Mouse (Mus musculus) stomach, embryonic 15.5 days (tissue): ENCODE results near the gene Card19. TPM values are rescaled to one million over a fixed set of nuclear protein-coding genes. Genes with fewer than 3 reads are reported as not detected.

Experiments
- ATAC-seq: fragments of 200-750 bp; cut with Nextera tagmentation; 2 replicates; pipeline ENCODE4 v1.8.0; 2017; ENCODE audit warnings: low read depth, moderate number of reproducible peaks, moderate TSS enrichment; ENCODE audit not compliant: insufficient read depth, low FRiP score
- H3K27ac ChIP-seq: fragments of 300-500 bp; sonication (generic); 2 replicates; pipeline ENCODE4 v1.5.1; 2015; ENCODE audit warnings: mild to moderate bottlenecking, inconsistent platforms
- H3K27me3 ChIP-seq: fragments of 300-500 bp; sonication (generic); replicated peaks from 2 replicates; pipeline ENCODE4 v1.6.1; 2015; ENCODE audit warnings: inconsistent platforms
- H3K36me3 ChIP-seq: fragments of 300-500 bp; sonication (generic); 2 replicates; pipeline ENCODE4 v1.6.1; 2015; ENCODE audit warnings: inconsistent platforms
- H3K4me1 ChIP-seq: fragments of 300-500 bp; sonication (generic); 2 replicates; pipeline ENCODE4 v1.6.1; 2015; ENCODE audit warnings: inconsistent platforms
- H3K4me2 ChIP-seq: fragments of 300-500 bp; sonication (generic); 2 replicates; pipeline ENCODE4 v1.6.1; 2015; ENCODE audit warnings: mild to moderate bottlenecking, inconsistent platforms
- H3K4me3 ChIP-seq: fragments of 300-500 bp; sonication (generic); replicated peaks from 2 replicates; pipeline ENCODE4 v1.5.1; 2015; ENCODE audit warnings: inconsistent platforms
- H3K9ac ChIP-seq: fragments of 300-500 bp; sonication (generic); 2 replicates; pipeline ENCODE4 v1.6.1; 2015; ENCODE audit warnings: inconsistent platforms
- H3K9me3 ChIP-seq: fragments of 300-500 bp; sonication (generic); 2 replicates; pipeline ENCODE4 v1.6.1; 2016; ENCODE audit warnings: inconsistent platforms
- WGBS: fragments of 180-500 bp; shearing (Covaris S2); methylation state at CpG from one replicate; pipeline ENCODE4 v1.1.7; 2015; 5-methylcytosine and 5-hydroxymethylcytosine counted together
- polyA plus RNA-seq: library from polyadenylated mRNA; unstranded; fragments of >200 nt; fragmentation: Nextera tagmentation; extraction: Ambion mirVana; gene quantifications from 2 replicates; pipeline ENCODE4 v1.2.1, GENCODE M21; 2015

Card19 gene
- polyA plus RNA-seq, 1 experiment from 2014 or later = 52.4 TPM

DNA sequence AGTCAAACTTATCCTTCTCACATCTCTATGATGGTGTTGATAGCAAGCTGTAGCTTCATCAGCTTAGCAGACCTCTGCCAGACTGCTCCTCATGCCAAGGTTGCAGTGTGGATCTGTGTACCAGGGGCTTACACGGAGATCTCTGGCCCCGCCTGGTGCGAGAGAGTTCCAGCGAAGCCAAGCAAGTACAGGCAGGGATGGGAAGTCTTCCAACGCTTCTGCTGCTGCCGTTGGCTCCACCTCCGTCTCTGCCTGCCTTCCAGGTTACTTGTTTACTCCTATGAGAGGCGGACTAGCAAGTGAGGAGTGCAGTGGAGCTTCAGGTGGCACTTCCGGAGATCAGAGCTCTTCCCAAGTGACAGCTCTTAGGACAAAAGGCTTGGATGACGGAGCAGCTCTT lies 8.5 kb upstream of the Card19 start:
- H3K36me3 ChIP-seq = no peaks in the 10 kb centered on the region
- 14% methylated on average over 10 of the region's 10 CpGs for WGBS
- no peak overlapping the region for H3K4me3 ChIP-seq
- no peaks in the 10 kb centered on the region for H3K27me3 ChIP-seq
- H3K9ac ChIP-seq = no peak overlapping the region
- no peaks in the 10 kb centered on the region for H3K9me3 ChIP-seq
- peak overlapping the region; percentile 9; the same call in 1 of the 2 replicates for H3K4me2 ChIP-seq
- no peak overlapping the region for H3K27ac ChIP-seq
- no peaks in the 10 kb centered on the region for H3K4me1 ChIP-seq
- ATAC-seq = no peak

DNA sequence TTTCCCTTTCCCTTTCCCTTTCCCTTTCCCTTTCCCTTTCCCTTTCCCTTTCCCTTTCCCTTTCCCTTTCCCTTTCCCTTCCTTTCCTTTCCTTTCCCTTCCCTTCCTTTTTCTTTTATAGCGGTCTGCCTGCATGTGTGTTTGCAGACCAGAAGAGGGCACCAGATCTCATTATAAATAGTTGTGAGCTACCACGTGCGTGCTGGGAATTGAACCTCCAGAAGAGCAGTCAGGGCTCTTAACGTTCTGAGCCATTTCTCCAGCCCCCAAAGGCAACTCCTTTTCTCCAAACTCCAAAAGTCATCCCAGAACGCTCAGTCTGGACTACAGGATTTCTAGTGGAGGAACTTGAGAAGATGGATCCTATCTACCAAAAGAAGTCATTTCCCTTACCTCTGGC lies 5.1 kb upstream of the Card19 start:
- Histone ChIP-seq H3K27ac (no peak overlapping the region), H3K4me2 (no peak overlapping the region), H3K9ac (no peak overlapping the region), H3K27me3 (no peaks in the 10 kb centered on the region), H3K36me3 (no peaks in the 10 kb centered on the region), H3K4me3 (no peak overlapping the region), H3K9me3 (no peaks in the 10 kb centered on the region), H3K4me1 (peaks cover 7% of the 10 kb centered on the region; the same call in 1 of the 2 replicates)
- 24% methylated on average over 5 of the region's 5 CpGs for WGBS
- ATAC-seq = no peak

DNA sequence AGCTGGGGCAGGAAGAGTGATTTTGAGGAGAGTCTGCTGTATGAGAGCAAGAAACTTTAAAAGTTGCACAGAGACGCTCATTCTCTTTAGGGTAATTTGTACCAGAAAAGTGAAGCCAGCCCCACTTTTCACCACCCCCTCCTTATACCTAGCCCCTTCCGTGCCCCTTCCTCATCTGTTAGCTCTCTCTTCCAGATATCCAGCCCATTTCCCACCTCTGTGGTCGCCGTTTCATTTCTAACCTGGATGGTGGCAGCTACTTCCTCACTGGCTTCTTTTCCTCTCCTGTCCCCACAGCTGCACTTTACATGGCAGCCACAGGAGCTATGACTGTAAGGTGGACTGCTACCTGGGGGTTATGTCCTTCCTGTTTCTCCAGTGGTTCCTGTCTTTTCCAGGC lies 3.5 kb upstream of the Card19 start:
- H3K27me3 ChIP-seq = no peaks in the 10 kb centered on the region
- no peak overlapping the region for H3K27ac ChIP-seq
- no peaks in the 10 kb centered on the region for H3K9me3 ChIP-seq
- H3K4me1 ChIP-seq = peaks cover 16% of the 10 kb centered on the region; the same call in 1 of the 2 replicates
- no peaks in the 10 kb centered on the region for H3K36me3 ChIP-seq
- no peak overlapping the region for H3K4me3 ChIP-seq
- WGBS = 76% methylated on average over 4 of the region's 4 CpGs
- no peak overlapping the region for H3K9ac ChIP-seq
- no peak overlapping the region for H3K4me2 ChIP-seq
- ATAC-seq = no peak

DNA sequence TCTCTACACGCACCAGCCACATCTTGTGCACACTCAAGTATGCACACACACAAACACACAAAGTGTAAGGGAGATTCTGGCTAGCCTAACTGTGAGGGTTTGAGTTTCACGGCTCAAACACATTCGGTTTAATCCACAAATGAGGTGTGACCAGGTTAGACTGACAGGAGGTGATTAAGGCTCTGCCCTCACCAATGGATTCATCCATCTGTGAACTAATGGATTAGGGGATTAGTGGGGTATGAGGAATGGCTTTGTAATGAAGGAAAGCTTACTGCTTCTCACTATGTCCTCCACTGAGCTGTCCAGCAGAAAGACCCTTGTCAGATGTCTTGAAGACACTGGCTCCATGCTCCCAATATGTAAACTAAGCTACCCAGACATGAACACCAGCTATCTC lies 2.8 kb upstream of the Card19 start:
- Histone ChIP-seq H3K27me3 (no peaks in the 10 kb centered on the region), H3K4me2 (no peak overlapping the region), H3K36me3 (no peaks in the 10 kb centered on the region), H3K4me1 (peaks cover 22% of the 10 kb centered on the region), H3K9me3 (no peaks in the 10 kb centered on the region), H3K9ac (no peak overlapping the region), H3K27ac (no peak overlapping the region), H3K4me3 (no peak overlapping the region)
- WGBS = 69% methylated on average over 3 of the region's 3 CpGs
- ATAC-seq = no peak

DNA sequence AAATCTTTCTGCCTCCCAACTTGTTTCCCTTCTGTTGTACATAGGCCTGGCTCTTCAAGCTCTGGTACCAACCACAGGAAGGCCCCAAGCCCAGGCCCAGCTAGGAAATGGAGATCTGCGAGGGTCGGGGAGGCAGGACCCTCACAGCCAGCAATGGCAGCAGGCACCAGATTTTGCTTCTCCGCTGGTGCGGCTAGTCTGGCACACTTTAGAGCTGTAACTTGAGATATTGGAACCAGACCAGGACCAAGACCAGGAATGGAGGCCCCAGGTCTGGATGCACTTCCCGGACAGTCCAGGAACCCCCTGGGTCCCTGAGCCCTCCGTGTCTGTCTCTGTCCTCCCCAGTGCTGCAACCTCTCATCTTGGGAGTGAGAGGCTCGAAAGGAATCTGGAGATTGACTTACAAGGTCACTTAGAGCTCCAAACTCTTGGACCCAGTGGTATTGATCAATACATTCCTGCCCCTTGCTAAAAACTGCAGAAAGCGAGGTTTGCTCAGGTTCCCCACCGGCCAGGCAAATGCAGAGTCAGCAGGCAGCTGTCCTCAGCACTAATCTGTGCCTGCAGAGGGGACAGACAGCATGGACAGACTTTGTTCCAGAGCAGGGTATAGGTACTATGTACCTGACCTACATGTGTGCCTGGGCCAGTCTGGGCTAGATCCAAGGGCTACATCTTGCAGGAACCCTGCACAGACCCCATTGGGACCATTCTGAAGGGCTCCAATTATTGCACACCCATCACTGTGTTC lies 1.1 kb upstream of the Card19 start:
- peak overlapping the region; percentile 75; the same call in 1 of the 2 replicates for H3K4me2 ChIP-seq
- 58% methylated on average over 9 of the region's 9 CpGs for WGBS
- no peak overlapping the region for H3K9ac ChIP-seq
- H3K27me3 ChIP-seq = no peaks in the 10 kb centered on the region
- H3K4me3 ChIP-seq = no peak overlapping the region
- no peak for ATAC-seq
- H3K36me3 ChIP-seq = no peaks in the 10 kb centered on the region
- no peak overlapping the region for H3K27ac ChIP-seq
- H3K9me3 ChIP-seq = no peaks in the 10 kb centered on the region
- peaks cover 27% of the 10 kb centered on the region for H3K4me1 ChIP-seq

DNA sequence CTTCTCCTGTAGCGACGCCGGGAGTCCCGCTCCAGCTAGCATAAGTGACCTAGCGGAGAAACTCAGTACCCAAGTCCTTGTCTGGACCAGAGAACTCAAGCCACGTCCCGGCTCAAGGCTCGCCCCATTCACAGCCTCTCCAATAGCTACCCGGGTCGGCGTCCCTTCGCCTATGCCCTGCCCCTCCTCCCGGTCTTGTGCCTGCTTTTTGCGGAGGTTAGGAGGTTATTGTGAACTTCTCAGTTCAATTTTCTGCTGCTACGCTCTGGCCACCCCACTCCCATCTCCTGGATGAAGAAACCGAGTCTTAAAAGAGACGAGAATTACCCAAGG lies 349 bp upstream of the Card19 start:
- peak overlapping the region; percentile 73 for H3K4me3 ChIP-seq
- H3K9me3 ChIP-seq = no peaks in the 10 kb centered on the region
- ATAC-seq = peak; percentile 64
- peak overlapping the region; percentile 9; the same call in 1 of the 2 replicates for H3K9ac ChIP-seq
- H3K4me2 ChIP-seq = peak overlapping the region; percentile 75
- peak overlapping the region; percentile 78 for H3K27ac ChIP-seq
- WGBS = 5% methylated on average over 17 of the region's 17 CpGs
- H3K36me3 ChIP-seq = no peaks in the 10 kb centered on the region
- peaks cover 27% of the 10 kb centered on the region for H3K4me1 ChIP-seq
- no peaks in the 10 kb centered on the region for H3K27me3 ChIP-seq

DNA sequence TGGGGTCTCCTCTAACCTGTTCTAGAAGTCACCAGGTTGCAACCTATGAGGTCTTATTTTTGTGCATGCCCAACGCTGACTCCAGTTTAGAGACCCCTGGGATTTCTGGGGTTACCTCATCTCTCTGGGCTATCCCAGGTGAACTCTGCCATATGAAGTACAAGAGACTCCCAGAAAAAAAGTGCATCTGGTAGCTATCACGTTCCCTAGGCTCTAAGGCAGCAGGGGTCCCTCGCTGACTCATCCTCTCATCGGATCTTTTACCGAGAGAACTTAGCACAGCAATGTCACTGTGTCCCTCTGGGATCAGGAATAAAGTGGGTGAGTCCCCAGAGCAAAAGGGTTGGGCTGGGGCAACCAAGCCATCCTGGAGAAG lies 721 bp downstream of the Card19 start:
- ATAC-seq = no peak
- H3K27me3 ChIP-seq = no peaks in the 10 kb centered on the region
- peak overlapping the region; percentile 73 for H3K4me3 ChIP-seq
- peaks cover 27% of the 10 kb centered on the region for H3K4me1 ChIP-seq
- H3K36me3 ChIP-seq = no peaks in the 10 kb centered on the region
- 12% methylated on average over 5 of the region's 5 CpGs for WGBS
- peak overlapping the region; percentile 67 for H3K27ac ChIP-seq
- H3K9me3 ChIP-seq = no peaks in the 10 kb centered on the region
- peak overlapping the region; percentile 70 for H3K9ac ChIP-seq
- H3K4me2 ChIP-seq = peak overlapping the region; percentile 75

DNA sequence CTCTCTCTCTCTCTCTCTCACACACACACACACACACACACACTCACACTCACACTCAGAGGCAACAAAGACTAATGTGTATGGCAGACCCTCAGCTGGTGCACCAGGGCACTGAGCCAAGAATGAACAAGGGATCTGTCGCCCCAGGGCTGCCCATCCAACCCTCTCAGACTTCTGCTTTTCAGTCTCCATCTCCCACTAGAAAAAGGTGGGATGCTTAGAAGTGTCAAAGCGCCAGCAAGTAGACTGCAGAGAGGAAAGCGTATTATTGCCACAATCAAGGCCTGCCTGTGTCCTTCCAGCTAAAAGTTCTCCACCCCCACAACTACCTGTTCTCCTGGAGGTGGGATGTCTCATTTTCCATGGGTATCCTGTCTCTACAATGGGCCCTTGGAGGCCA lies 1.4 kb downstream of the Card19 start:
- WGBS = 74% methylated on average over 3 of the region's 3 CpGs
- Histone ChIP-seq H3K9me3 (no peaks in the 10 kb centered on the region), H3K4me3 (peak overlapping the region; percentile 73; the same call in 1 of the 2 replicates), H3K9ac (no peak overlapping the region), H3K27ac (no peak overlapping the region), H3K36me3 (no peaks in the 10 kb centered on the region), H3K4me1 (peaks cover 27% of the 10 kb centered on the region), H3K4me2 (peak overlapping the region; percentile 75), H3K27me3 (no peaks in the 10 kb centered on the region)
- ATAC-seq = no peak

DNA sequence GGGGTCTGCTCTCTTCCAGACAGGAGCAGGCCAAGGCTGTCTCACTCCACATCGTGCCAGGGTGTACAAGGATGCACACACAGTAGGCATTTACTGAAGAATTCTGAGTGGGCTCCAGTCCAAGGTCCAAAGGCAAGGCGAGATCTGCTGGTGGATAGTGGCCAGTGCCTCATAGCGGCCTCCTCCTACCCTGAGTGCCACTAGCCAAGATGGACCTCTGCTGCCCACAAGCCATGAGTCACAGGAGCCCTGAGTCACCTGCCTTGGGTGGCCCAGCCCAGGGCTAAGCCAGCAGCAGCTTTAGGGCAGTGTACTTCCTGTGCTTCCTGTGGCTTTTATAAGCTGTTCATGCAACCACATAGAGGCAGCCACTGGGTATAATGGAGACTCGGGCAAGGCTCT lies 2.3 kb downstream of the Card19 start:
- H3K9me3 ChIP-seq = no peaks in the 10 kb centered on the region
- H3K27me3 ChIP-seq = no peaks in the 10 kb centered on the region
- no peak overlapping the region for H3K4me3 ChIP-seq
- 58% methylated on average over 4 of the region's 4 CpGs for WGBS
- no peak overlapping the region for H3K9ac ChIP-seq
- peaks cover 31% of the 10 kb centered on the region for H3K4me1 ChIP-seq
- H3K36me3 ChIP-seq = no peaks in the 10 kb centered on the region
- H3K4me2 ChIP-seq = no peak overlapping the region
- H3K27ac ChIP-seq = no peak overlapping the region
- ATAC-seq = no peak

DNA sequence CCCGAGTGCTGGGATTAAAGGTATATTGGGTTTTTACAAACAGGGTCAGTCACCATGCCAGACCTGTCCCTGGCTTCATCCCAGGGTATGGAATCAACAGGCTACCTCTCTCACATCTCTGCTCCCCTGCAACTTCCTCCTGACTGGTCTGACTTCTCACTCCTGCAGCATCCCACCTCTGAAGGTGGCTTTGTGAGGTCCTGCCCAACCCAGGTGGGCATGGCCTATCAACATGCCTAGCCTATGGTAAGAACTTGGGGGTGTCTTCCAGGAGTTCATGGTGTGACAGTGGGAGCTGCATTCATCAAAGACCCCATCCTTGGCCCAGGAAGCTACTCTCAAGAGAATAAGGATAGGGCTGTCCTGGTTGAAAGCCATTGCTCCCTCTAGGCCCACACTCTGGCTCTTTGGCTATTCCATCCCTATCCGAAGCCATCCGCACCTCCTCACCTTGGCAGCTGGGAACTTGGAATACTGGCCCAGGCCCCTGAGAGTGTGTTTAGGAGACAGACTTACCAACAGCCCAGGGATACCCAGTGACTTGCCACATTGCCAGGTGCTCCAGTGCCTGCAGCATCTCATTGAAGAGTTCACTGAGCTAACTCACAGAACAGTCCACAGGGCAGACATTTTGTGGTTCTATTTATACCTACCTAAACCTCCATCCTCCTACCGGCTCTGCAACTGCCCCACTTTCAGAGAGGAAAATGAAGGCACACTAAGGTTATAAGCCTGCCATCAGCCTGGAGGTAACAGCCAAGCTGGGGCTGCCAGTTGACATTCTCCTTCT lies 2.9 kb downstream of the Card19 start:
- H3K9me3 ChIP-seq = no peaks in the 10 kb centered on the region
- H3K27ac ChIP-seq = no peak overlapping the region
- H3K4me3 ChIP-seq = no peak overlapping the region
- WGBS = 85% methylated on average over 4 of the region's 4 CpGs
- H3K9ac ChIP-seq = no peak overlapping the region
- H3K27me3 ChIP-seq = no peaks in the 10 kb centered on the region
- peaks cover 31% of the 10 kb centered on the region for H3K4me1 ChIP-seq
- ATAC-seq = no peak
- H3K36me3 ChIP-seq = no peaks in the 10 kb centered on the region
- H3K4me2 ChIP-seq = no peak overlapping the region

DNA sequence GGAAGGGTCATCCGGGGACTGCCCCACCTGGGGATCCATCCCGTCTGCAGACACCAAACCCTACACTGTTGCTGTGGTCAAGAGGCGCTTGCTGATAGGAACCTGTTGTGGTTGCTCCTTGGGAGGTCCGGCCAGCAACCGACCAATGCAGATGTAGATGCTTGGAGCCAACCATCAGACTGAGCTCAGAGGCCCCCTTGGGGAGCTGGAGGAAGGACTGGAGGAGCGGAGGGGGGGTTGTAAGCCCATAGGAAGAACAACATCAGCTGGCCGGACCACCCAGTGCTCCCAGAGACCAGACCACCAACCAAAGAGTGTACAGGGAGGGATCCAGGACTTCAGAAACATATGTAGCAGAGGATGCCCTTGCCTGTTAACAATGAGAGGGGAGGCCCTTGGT lies 6.5 kb downstream of the Card19 start:
- Histone ChIP-seq H3K27ac (no peak overlapping the region), H3K27me3 (no peaks in the 10 kb centered on the region), H3K4me1 (peaks cover 18% of the 10 kb centered on the region), H3K9me3 (no peaks in the 10 kb centered on the region), H3K9ac (no peak overlapping the region), H3K4me2 (no peak overlapping the region), H3K36me3 (no peaks in the 10 kb centered on the region), H3K4me3 (no peak overlapping the region)
- WGBS = 54% methylated on average over 7 of the region's 7 CpGs
- ATAC-seq = no peak

DNA sequence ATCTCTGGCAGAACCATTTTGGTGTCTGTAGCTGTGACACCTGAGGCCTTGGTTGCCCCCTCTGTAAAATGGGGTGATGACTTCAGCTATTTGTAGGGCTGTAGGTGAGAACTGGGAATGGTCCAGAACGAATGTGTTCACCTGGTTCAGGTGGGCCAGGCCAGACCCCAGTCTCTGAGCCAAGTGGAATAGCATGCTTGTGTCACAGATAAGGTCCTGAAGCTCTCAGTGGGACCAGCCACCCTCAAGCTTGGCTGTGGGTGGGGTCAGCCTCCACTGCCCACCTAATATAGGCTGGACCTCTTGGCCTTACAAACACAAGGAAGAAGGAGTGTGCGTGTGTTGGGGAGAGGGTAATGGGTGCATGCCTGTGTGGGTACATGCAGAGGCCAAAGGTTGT lies 9.5 kb downstream of the Card19 start:
- 97% methylated on average over 2 of the region's 2 CpGs for WGBS
- no peaks in the 10 kb centered on the region for H3K36me3 ChIP-seq

More for the DNA sequence above, 9.5 kb downstream of the Card19 start:
- H3K9me3 ChIP-seq = no peaks in the 10 kb centered on the region
- H3K4me2 ChIP-seq = no peak overlapping the region
- peaks cover 8% of the 10 kb centered on the region; the same call in 1 of the 2 replicates for H3K4me1 ChIP-seq
- H3K27ac ChIP-seq = no peak overlapping the region
- ATAC-seq = no peak
- no peak overlapping the region for H3K4me3 ChIP-seq
- no peak overlapping the region for H3K9ac ChIP-seq
- no peaks in the 10 kb centered on the region for H3K27me3 ChIP-seq
